Mouse (Mus musculus): ENCODE data around the gene Cend1. TPM values are rescaled to one million over a fixed set of nuclear protein-coding genes. Genes with fewer than 3 reads are reported as not detected.

Cend1 gene
- polyA plus RNA-seq, 1 experiment from 2014 or later: 7.4 TPM

Other genes with a start within 250 kb of the Cend1 start
- 73.1 and 80.9 TPM in 2 replicates for gene Hras, start 235.5 kb downstream of the Cend1 start, polyA plus RNA-seq (2014; fragmentation: Nextera tagmentation; extraction: Ambion mirVana)
- 1.6 TPM in 2 replicates for gene Lrrc56, start 235.3 kb downstream of the Cend1 start, polyA plus RNA-seq (2014; fragmentation: Nextera tagmentation; extraction: Ambion mirVana)
- gene Lmntd2, start 215.4 kb downstream of the Cend1 start, polyA plus RNA-seq (2014; fragmentation: Nextera tagmentation; extraction: Ambion mirVana): 0.46 and 0.99 TPM in 2 replicates
- 14.3 and 17.5 TPM in 2 replicates for gene Rassf7, start 213.6 kb downstream of the Cend1 start, polyA plus RNA-seq (2014; fragmentation: Nextera tagmentation; extraction: Ambion mirVana)
- gene Phrf1, start 200.7 kb downstream of the Cend1 start, polyA plus RNA-seq (2014; fragmentation: Nextera tagmentation; extraction: Ambion mirVana): 50.2 and 51.1 TPM in 2 replicates
- 0.99 and 1.2 TPM in 2 replicates for gene Irf7, start 163.0 kb downstream of the Cend1 start, polyA plus RNA-seq (2014; fragmentation: Nextera tagmentation; extraction: Ambion mirVana)
- not detected in 2 replicates for gene Cdhr5, start 152.7 kb downstream of the Cend1 start, polyA plus RNA-seq (2014; fragmentation: Nextera tagmentation; extraction: Ambion mirVana)
- gene Sct, start 150.4 kb downstream of the Cend1 start, polyA plus RNA-seq (2014; fragmentation: Nextera tagmentation; extraction: Ambion mirVana): 2.2 and 3.0 TPM in 2 replicates
- gene Drd4, start 137.5 kb downstream of the Cend1 start, polyA plus RNA-seq (2014; fragmentation: Nextera tagmentation; extraction: Ambion mirVana): 0.10 and 0.17 TPM in 2 replicates
- gene Deaf1, start 101.8 kb downstream of the Cend1 start, polyA plus RNA-seq (2014; fragmentation: Nextera tagmentation; extraction: Ambion mirVana): 40.2 and 42.5 TPM in 2 replicates
- 17.9 and 23.6 TPM in 2 replicates for gene Tmem80, start 101.8 kb downstream of the Cend1 start, polyA plus RNA-seq (2014; fragmentation: Nextera tagmentation; extraction: Ambion mirVana)
- gene Eps8l2, start 90.6 kb downstream of the Cend1 start, polyA plus RNA-seq (2014; fragmentation: Nextera tagmentation; extraction: Ambion mirVana): 0.51 and 0.82 TPM in 2 replicates
- gene Taldo1, start 37.3 kb downstream of the Cend1 start, polyA plus RNA-seq (2014; fragmentation: Nextera tagmentation; extraction: Ambion mirVana): 288 and 291 TPM in 2 replicates
- 29.3 and 32.2 TPM in 2 replicates for gene Gatd1, start 15.4 kb downstream of the Cend1 start, polyA plus RNA-seq (2014; fragmentation: Nextera tagmentation; extraction: Ambion mirVana)
- 19.4 and 19.7 TPM in 2 replicates for gene Slc25a22, start 8.4 kb upstream of the Cend1 start, polyA plus RNA-seq (2014; fragmentation: Nextera tagmentation; extraction: Ambion mirVana)
- gene Pidd1, start 14.5 kb upstream of the Cend1 start, polyA plus RNA-seq (2014; fragmentation: Nextera tagmentation; extraction: Ambion mirVana): 9.5 and 9.6 TPM in 2 replicates
- 873 and 1,016 TPM in 2 replicates for gene Rplp2, start 17.9 kb upstream of the Cend1 start, polyA plus RNA-seq (2014; fragmentation: Nextera tagmentation; extraction: Ambion mirVana)
- gene Pnpla2, start 25.7 kb upstream of the Cend1 start, polyA plus RNA-seq (2014; fragmentation: Nextera tagmentation; extraction: Ambion mirVana): 28.7 and 35.3 TPM in 2 replicates
- gene Cracr2b, start 31.6 kb upstream of the Cend1 start, polyA plus RNA-seq (2014; fragmentation: Nextera tagmentation; extraction: Ambion mirVana): 11.5 and 14.3 TPM in 2 replicates
- 61.3 and 101 TPM in 2 replicates for gene Cd151, start 37.9 kb upstream of the Cend1 start, polyA plus RNA-seq (2014; fragmentation: Nextera tagmentation; extraction: Ambion mirVana)
- gene Polr2l, start 45.6 kb upstream of the Cend1 start, polyA plus RNA-seq (2014; fragmentation: Nextera tagmentation; extraction: Ambion mirVana): 71.5 and 72.9 TPM in 2 replicates
- 58.9 and 69.1 TPM in 2 replicates for gene Tspan4, start 45.7 kb upstream of the Cend1 start, polyA plus RNA-seq (2014; fragmentation: Nextera tagmentation; extraction: Ambion mirVana)
- gene Chid1, start 110.4 kb upstream of the Cend1 start, polyA plus RNA-seq (2014; fragmentation: Nextera tagmentation; extraction: Ambion mirVana): 35.0 and 46.7 TPM in 2 replicates
- gene Ap2a2, start 132.7 kb upstream of the Cend1 start, polyA plus RNA-seq (2014; fragmentation: Nextera tagmentation; extraction: Ambion mirVana): 53.0 and 66.8 TPM in 2 replicates
- gene Muc6, start 225.8 kb upstream of the Cend1 start, polyA plus RNA-seq (2014; fragmentation: Nextera tagmentation; extraction: Ambion mirVana): 0.11 and 0.18 TPM in 2 replicates